Mouse (Mus musculus) embryonic fibroblast, embryonic 13.5 days (primary cell): ENCODE measurements around the gene Il17rc. TPM values are rescaled to one million over a fixed set of nuclear protein-coding genes. Genes with fewer than 3 reads are reported as not detected.

Experiments used
- H3K27ac ChIP-seq: 2 replicates; pipeline ENCODE4 v1.5.1; 2012; ENCODE audit warnings: low read length, control low read depth, inconsistent platforms; ENCODE audit not compliant: insufficient read depth
- H3K4me1 ChIP-seq: 2 replicates; pipeline ENCODE4 v1.6.1; 2011; ENCODE audit warnings: low read length; ENCODE audit not compliant: control insufficient read depth, insufficient read depth
- H3K4me3 ChIP-seq: 2 replicates; pipeline ENCODE4 v1.5.1; 2011; ENCODE audit warnings: mild to moderate bottlenecking, control low read depth, low read length; ENCODE audit not compliant: insufficient read depth
- CTCF ChIP-seq: IDR thresholded peaks from 2 replicates; pipeline ENCODE4 v1.5.1; 2011; ENCODE audit warnings: mild to moderate bottlenecking, control low read depth, low read length, moderate library complexity, borderline replicate concordance; ENCODE audit not compliant: insufficient read depth
- POLR2A ChIP-seq: IDR thresholded peaks from 2 replicates; pipeline ENCODE4 v1.6.1; 2011; ENCODE audit warnings: low read depth, mild to moderate bottlenecking, control low read depth, low read length, moderate library complexity
- polyA plus RNA-seq: library from polyadenylated mRNA; stranded (reverse); fragments of >200 nt; gene quantifications from 2 replicates; pipeline ENCODE4 v1.2.4, GENCODE M21; 2011; ENCODE audit warnings: low read depth; ENCODE audit not compliant: missing spikeins, insufficient read length

Gene Il17rc
- polyA plus RNA-seq, 1 experiment, result 23.5 TPM

DNA sequence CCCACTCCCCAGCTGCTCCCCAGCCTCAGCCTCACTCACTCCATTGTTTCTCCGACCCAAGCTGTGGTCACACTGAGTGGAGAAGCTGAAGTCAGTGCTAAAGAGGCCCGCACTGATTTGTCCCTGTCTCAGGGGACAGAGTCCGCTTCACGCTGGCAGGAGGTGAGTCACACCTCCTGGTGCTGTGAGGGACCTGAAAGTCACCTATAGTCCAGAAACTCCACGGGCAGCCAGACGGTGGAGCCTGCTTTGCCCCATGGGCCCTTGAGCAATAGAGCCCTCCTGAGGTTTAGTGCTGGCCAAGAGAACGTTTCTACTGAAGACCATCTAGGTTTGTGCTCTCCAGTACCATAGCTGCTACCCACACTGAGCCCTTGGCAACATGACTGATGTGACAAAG is 36.5 kb upstream of the Il17rc start:
- Histone ChIP-seq H3K4me1 (no peaks in the 10 kb centered on the region), H3K4me3 (no peak overlapping the region), H3K27ac (no peak overlapping the region)
- TF ChIP-seq POLR2A, result no peak
- no peak for TF ChIP-seq CTCF

DNA sequence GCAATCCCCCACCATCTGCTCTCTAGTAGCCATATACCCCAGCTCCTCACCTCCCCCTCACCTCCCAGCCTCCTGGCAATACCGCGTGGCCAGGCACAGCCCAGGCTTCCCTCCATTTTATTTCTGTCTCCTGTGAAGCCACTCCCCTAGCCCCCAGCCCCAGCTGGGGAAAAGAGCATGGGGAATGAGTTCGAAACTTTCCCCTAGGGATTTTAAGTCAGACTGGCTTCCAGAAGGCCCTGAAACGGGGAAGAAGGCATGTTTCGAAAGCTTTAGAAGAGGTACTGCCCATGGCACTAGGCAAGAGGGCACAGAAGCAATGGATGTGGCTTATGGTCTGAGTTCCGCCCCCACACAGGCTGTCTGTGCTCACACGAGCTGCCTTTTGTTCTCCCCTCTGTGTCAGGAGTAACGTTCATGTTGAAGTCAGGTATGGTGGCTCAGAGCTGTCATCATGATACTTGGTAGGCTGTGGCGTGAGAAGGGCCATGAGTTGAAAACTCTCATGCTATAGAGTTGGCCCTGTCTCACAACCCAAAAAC is 35.5 kb upstream of the Il17rc start, which contains the start of gene Cidec:
Cidec (minus strand) TSS at position 97 of the 542 bp plus-strand sequence.
- Histone ChIP-seq H3K4me1 (no peaks in the 10 kb centered on the region), H3K27ac (no peak within 1 kb of the TSS), H3K4me3 (no peak within 1 kb of the TSS)
- TF ChIP-seq POLR2A, result no peak
- TF ChIP-seq CTCF, result no peak

DNA sequence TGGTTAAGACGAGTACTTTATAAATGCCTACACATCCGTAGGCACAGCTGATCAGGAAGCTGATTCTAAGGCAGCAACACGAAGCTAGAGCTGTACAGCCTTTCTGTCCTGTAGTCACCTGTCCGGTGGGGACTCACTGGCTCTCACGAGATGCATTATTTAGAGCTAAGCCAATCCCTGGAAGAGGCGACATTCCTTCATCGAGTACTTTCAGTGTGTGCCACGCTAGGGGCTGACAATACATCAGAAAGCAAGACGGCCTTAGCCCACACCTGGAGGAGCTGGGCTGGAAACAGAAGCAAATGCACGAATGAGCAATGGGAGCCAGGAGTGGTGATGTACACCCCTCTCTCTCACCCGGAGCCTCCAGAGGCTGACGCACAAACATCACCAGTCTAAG is 34.1 kb upstream of the Il17rc start:
- TF ChIP-seq POLR2A (no peak), CTCF (no peak)
- Histone ChIP-seq H3K27ac (no peak overlapping the region), H3K4me1 (no peaks in the 10 kb centered on the region), H3K4me3 (no peak overlapping the region)

DNA sequence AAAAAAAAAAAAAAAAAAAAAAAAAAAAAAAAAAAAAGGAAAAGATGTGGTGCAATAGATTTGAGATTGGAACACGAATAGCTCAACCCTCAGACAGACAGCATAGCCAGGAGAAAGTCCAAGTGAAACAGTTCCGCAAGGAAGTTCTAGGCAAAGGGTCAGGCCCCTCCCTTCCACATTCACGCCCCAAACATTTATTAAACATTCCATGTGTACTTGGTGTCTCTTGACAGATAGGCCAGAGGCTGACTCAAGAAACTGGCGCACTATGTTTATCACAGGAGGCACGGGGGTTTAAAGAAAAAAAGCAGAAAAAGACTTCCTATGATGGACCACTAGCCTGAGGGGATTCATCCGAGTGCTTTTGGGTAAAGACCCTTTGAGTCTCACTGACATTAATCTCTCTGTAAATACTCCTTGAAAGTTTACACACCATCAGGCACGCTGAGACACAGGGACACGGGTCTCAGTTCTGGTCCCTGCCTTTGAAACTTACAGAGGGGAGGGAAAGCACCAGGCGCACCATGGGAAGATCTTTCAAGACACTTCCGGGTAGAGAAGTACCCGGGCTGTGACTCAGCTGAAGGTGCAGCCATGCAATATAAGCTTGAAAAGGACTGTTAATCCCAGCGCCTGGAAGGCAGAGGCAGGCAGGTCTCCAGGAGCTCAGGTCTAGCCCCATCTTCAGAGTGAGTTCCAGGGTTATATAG is 32.4 kb upstream of the Il17rc start:
- Histone ChIP-seq H3K4me1 (no peaks in the 10 kb centered on the region), H3K4me3 (no peak overlapping the region), H3K27ac (no peak overlapping the region)
- TF ChIP-seq POLR2A (no peak), CTCF (no peak)

DNA sequence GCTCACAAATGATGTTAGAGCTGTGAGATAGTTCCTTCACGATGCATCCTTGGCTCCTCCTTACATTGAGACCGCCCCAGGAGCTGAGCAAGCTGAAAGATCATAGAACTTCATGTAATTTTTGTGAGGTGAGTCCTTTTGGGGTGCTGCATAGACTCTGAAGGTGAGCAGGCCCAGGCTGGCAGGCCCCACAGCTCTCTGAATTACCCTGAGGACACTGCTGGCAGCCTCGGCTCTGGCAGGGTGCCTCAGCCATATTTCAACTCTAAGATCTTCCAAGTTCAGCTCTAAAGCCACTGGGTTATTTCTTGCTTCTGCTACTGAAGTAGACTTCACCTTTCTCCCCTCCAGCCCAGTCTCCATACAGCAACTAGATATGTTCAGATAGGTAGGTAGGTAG is 30.5 kb upstream of the Il17rc start:
- no peaks in the 10 kb centered on the region for H3K4me1 ChIP-seq
- H3K4me3 ChIP-seq, result no peak overlapping the region
- TF ChIP-seq CTCF, result no peak
- TF ChIP-seq POLR2A, result no peak
- no peak overlapping the region for H3K27ac ChIP-seq

DNA sequence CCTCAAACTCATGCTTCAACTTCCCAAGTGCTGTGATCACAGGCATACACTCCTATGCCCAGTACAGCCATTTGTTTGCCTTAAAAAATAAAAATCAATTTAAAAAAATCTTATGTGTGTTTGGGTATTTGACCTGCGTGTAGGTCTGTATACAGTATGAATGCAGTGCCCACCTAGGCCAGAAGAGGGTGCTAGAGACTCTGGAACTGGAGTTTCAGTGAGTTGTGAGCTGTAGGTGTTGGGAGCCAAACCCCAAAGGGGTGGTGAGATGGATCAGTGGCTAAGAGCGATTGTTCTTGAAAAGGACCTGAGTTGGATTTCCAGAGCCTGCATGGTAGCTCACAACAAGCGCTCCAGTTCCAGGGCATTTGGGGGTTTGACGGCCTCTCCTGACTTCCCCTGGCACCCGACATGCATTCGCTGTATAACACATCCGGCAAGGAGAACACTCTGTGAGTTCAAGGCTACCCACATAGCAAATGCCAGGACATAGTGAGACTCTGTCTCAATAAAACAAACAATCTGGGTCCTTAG is 30.0 kb upstream of the Il17rc start:
- no peak overlapping the region for H3K4me3 ChIP-seq
- TF ChIP-seq CTCF (no peak), POLR2A (no peak)
- H3K4me1 ChIP-seq, result no peaks in the 10 kb centered on the region
- no peak overlapping the region for H3K27ac ChIP-seq

DNA sequence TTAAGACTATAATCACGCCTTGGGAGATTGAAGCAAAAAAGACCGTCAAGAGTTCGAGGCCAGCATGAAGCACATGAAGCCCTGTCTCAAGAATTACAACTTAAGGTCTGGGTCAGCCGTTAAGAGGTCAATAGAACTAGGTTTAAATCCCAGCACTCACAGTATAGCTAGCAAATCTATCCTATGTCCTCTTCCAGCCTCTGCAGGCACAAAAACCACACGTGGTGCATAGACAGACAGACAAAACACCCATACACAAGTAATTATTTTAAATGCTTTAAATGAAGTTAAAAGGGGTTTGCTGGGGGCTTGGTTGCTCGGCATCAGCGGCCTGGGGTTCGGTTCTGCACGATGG is 29.2 kb upstream of the Il17rc start:
- Histone ChIP-seq H3K27ac (no peak overlapping the region), H3K4me1 (no peaks in the 10 kb centered on the region), H3K4me3 (no peak overlapping the region)
- no peak for TF ChIP-seq POLR2A
- TF ChIP-seq CTCF, result no peak

DNA sequence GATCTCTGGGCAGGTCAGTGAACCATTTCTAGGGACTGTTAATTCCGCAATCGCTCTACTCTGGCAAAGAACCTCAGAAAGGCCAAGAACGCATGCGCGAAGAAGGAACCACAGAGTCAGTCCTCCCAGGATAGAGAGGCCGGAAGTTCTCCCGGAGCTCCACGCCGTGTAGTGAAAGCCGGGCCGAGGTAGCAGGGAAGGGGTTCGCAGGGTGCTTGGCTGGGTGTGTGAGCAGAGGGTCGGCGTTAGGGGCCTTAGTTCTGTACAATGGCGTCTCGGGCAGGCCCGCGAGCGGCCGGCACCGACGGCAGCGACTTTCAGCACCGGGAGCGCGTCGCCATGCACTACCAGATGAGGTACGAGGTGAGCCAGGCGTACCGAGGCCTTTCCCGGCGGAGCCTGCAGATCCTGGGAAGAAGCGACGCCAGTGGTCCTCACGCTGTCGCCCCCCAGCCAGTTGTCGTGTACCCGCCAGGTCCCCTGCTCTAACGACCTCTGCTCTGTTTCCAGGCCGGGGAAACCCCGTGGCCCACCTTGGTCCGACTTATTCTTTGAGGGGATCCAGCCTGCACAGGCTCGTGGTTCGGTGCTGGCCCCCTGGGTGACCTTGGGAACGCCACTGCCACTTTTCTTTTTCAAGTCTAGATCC is 28.7 kb upstream of the Il17rc start, which contains the start of gene Jagn1:
Jagn1 (plus strand) TSS at position 128 of the 649 bp plus-strand sequence.
- H3K4me1 ChIP-seq, result no peaks in the 10 kb centered on the region
- no peak within 1 kb of the TSS for H3K27ac ChIP-seq
- H3K4me3 ChIP-seq, result peak within 1 kb of the TSS; percentile 83
- TF ChIP-seq POLR2A (peak; percentile 75), CTCF (no peak)

DNA sequence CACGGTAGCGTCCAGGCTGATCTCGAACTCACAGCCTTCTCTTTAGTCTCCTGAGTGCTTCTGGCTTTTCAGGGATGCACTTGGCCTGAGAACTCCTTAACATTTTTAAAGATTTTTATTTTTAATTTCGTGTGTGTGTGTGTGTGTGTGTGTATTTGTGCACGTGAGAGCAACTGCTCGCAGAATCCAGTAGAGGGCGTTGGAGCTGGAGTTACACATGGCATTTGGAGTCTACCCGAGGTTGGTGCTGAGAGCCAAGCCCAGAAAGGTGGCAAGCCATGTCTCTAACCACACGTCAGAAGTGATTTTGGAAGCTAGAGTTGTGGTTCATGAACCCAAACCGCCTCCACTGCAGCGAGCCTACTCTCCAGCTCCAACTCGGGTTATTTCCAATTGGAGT is 28.1 kb upstream of the Il17rc start:
- H3K4me3 ChIP-seq, result peak overlapping the region; percentile 83
- TF ChIP-seq CTCF (no peak), POLR2A (no peak)
- no peaks in the 10 kb centered on the region for H3K4me1 ChIP-seq
- no peak overlapping the region for H3K27ac ChIP-seq
